Comparison of ENCODE assay signal across 8 mouse cellular contexts in the genomic region with DNA sequence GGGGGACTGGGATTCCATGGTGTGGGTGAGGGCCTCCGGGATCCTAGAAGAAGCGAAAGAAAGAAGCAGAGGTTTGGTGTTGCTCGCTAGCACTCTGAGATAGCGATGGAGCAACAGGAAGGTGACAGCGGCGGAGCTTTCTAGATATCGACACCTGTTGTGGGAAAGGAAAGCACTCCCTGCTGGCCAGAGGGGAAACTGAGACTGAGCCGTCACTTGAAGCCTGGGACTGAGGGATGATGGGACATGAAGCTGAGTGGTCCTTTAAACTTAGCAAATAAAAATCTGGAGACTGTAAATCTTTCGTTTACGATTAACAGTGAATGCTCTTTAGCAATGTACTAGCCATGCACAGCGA.
DNase-seq lines count a peak whose midpoint lies in the region; ATAC-seq and TF ChIP-seq lines count a peak whose summit lies in the region.

No protein-coding gene starts in this region.

- peak; percentile 8; the same call in 1 of the 2 replicates for ATAC-seq in heart, embryonic 16.5 days (replicated peaks; ENCODE audit: extremely low read depth, insufficient read depth, low FRiP score)
- 0 out of 2 replicates have a peak, but pooled peaks have one; percentile 42 for ATAC-seq in midbrain, embryonic 11.5 days (ENCODE audit: low FRiP score)
- ATAC-seq in midbrain, embryonic 16.5 days, result no peak
- ATAC-seq in hindbrain, embryonic 16.5 days, result peak; percentile 50

- peak overlapping the region; percentile 32 for H3K4me3 ChIP-seq in heart, embryonic 16.5 days (ENCODE audit: low read length)
- no peak overlapping the region for H3K4me3 ChIP-seq in midbrain, embryonic 11.5 days (ENCODE audit: low read depth, low read length)
- no peak overlapping the region for H3K4me3 ChIP-seq in midbrain, embryonic 16.5 days (ENCODE audit: low read depth, low read length)
- H3K4me3 ChIP-seq in hindbrain, embryonic 16.5 days (ENCODE audit: low read length), result no peak overlapping the region
- peak overlapping the region; percentile 19 for H3K4me3 ChIP-seq in small intestine, adult 2 months (ENCODE audit: low read depth, low read length)

- TF ChIP-seq CTCF in small intestine, adult 2 months (IDR thresholded peaks at IDR 0.05; ENCODE audit: extremely low read depth, insufficient read length, insufficient replicate concordance, low read depth, low read length), result no peak

- peak overlapping the region; percentile 50 for H3K4me2 ChIP-seq in heart, embryonic 16.5 days (ENCODE audit: low read depth, low read length)
- H3K4me2 ChIP-seq in midbrain, embryonic 11.5 days, result no peak overlapping the region
- H3K4me2 ChIP-seq in midbrain, embryonic 16.5 days (ENCODE audit: low read length), result no peak overlapping the region
- no peak overlapping the region; the same call in none of the 2 replicates for H3K4me2 ChIP-seq in hindbrain, embryonic 16.5 days (ENCODE audit: low read length)

- peaks cover 9% of the 10 kb centered on the region for H3K4me1 ChIP-seq in heart, embryonic 16.5 days (ENCODE audit: control insufficient read depth, insufficient read depth, low read length)
- peaks cover 5% of the 10 kb centered on the region; the same call in 1 of the 2 replicates for H3K4me1 ChIP-seq in midbrain, embryonic 11.5 days (ENCODE audit: control insufficient read depth, insufficient read depth, low read length)
- 0 out of 2 replicates have a peak, but pooled peaks cover 2% of the 10 kb centered on the region for H3K4me1 ChIP-seq in midbrain, embryonic 16.5 days (ENCODE audit: control insufficient read depth, insufficient read depth, low read length)
- H3K4me1 ChIP-seq in hindbrain, embryonic 16.5 days (ENCODE audit: control insufficient read depth, insufficient read depth, low read depth, low read length), result peaks cover 5% of the 10 kb centered on the region; the same call in 1 of the 2 replicates
- 0 out of 2 replicates have a peak, but pooled peaks cover 2% of the 10 kb centered on the region for H3K4me1 ChIP-seq in small intestine, adult 2 months (ENCODE audit: control insufficient read depth, insufficient read depth, insufficient read length, low read length)

- H3K36me3 ChIP-seq in heart, embryonic 16.5 days (ENCODE audit: control insufficient read depth, insufficient read depth), result no peaks in the 10 kb centered on the region
- H3K36me3 ChIP-seq in midbrain, embryonic 11.5 days (ENCODE audit: control insufficient read depth, insufficient read depth, low read length), result no peaks in the 10 kb centered on the region
- H3K36me3 ChIP-seq in midbrain, embryonic 16.5 days (ENCODE audit: control insufficient read depth, insufficient read depth, low read length), result no peaks in the 10 kb centered on the region
- H3K36me3 ChIP-seq in hindbrain, embryonic 16.5 days (ENCODE audit: control insufficient read depth, insufficient read depth, low read length), result no peaks in the 10 kb centered on the region
- no peaks in the 10 kb centered on the region for H3K36me3 ChIP-seq in small intestine, adult 2 months (ENCODE audit: control insufficient read depth, insufficient read depth, low read length)

- no peaks in the 10 kb centered on the region for H3K27me3 ChIP-seq in heart, embryonic 16.5 days (ENCODE audit: control insufficient read depth, insufficient read depth, low read length)
- H3K27me3 ChIP-seq in midbrain, embryonic 11.5 days (ENCODE audit: control insufficient read depth, insufficient read depth, low read length), result no peaks in the 10 kb centered on the region
- H3K27me3 ChIP-seq in midbrain, embryonic 16.5 days (ENCODE audit: control insufficient read depth, insufficient read depth, low read depth, low read length), result no peaks in the 10 kb centered on the region
- H3K27me3 ChIP-seq in hindbrain, embryonic 16.5 days (replicated peaks; ENCODE audit: control insufficient read depth, insufficient read depth, low read length), result no peaks in the 10 kb centered on the region
- H3K27me3 ChIP-seq in small intestine, adult 2 months (ENCODE audit: control insufficient read depth, insufficient read depth, low read length), result no peaks in the 10 kb centered on the region

- peak overlapping the region; percentile 79 for H3K27ac ChIP-seq in heart, embryonic 16.5 days (ENCODE audit: low read length)
- no peak overlapping the region for H3K27ac ChIP-seq in midbrain, embryonic 11.5 days (ENCODE audit: low read depth, low read length)
- no peak overlapping the region for H3K27ac ChIP-seq in midbrain, embryonic 16.5 days (ENCODE audit: low read length)
- no peak overlapping the region for H3K27ac ChIP-seq in hindbrain, embryonic 16.5 days (ENCODE audit: low read depth, low read length)
- no peak overlapping the region for H3K27ac ChIP-seq in small intestine, adult 2 months (ENCODE audit: insufficient read depth, low read depth, low read length)

- DNase-seq in heart, postnatal 36 days, result no peak
- DNase-seq in midbrain, embryonic 11.5 days (ENCODE audit: low spot score, missing footprints), result peak; percentile 89
- DNase-seq in ovary, postnatal 14 days (ENCODE audit: low spot score), result no peak
- DNase-seq in cerebellum, postnatal 36 days, result no peak

- intact Hi-C loops in heart, postnatal 36 days (cut with DNase I), result no loop called here

- no peak for TF ChIP-seq POLR2A in small intestine, adult 2 months (IDR thresholded peaks at IDR 0.05; ENCODE audit: low read depth, low read length)

- WGBS in heart, embryonic 16.5 days, result 31% methylated on average over 11 of the region's 11 CpGs
- WGBS in midbrain, embryonic 11.5 days, result 47% methylated on average over 11 of the region's 11 CpGs
- WGBS in midbrain, embryonic 16.5 days, result 57% methylated on average over 11 of the region's 11 CpGs
- 60% methylated on average over 11 of the region's 11 CpGs for WGBS in hindbrain, embryonic 16.5 days
- 11% methylated on average over 11 of the region's 11 CpGs for WGBS in small intestine, adult 2 months

- H3K9ac ChIP-seq in heart, embryonic 16.5 days (ENCODE audit: low read length), result peak overlapping the region; percentile 45
- no peak overlapping the region for H3K9ac ChIP-seq in midbrain, embryonic 11.5 days (ENCODE audit: low read length)
- no peak overlapping the region for H3K9ac ChIP-seq in midbrain, embryonic 16.5 days (ENCODE audit: low read depth, low read length)
- H3K9ac ChIP-seq in hindbrain, embryonic 16.5 days (ENCODE audit: low read depth, low read length), result no peak overlapping the region

- no peaks in the 10 kb centered on the region for H3K9me3 ChIP-seq in heart, embryonic 16.5 days (replicated peaks; ENCODE audit: control insufficient read depth, low read length)
- no peaks in the 10 kb centered on the region for H3K9me3 ChIP-seq in midbrain, embryonic 11.5 days (ENCODE audit: control insufficient read depth, low read length)
- H3K9me3 ChIP-seq in midbrain, embryonic 16.5 days (replicated peaks; ENCODE audit: control insufficient read depth, low read length, poor library complexity, severe bottlenecking), result no peaks in the 10 kb centered on the region
- no peaks in the 10 kb centered on the region for H3K9me3 ChIP-seq in hindbrain, embryonic 16.5 days (ENCODE audit: control insufficient read depth, low read length)

Comparison
In these comparisons a context has a peak if more than half of its experiments do, and no peak if none do; other contexts are left out.
1. H3K4me3 ChIP-seq: peak in heart, embryonic 16.5 days (single experiment) and small intestine, adult 2 months (single experiment); none in midbrain, embryonic 11.5 days (single experiment), midbrain, embryonic 16.5 days (single experiment) and hindbrain, embryonic 16.5 days (single experiment).